ENCODE assay signal across 8 mouse cellular contexts in genomic region chr11:113972517-113972872, GRCm38 (mm10).
DNase-seq lines count a peak whose midpoint lies in the region; ATAC-seq and TF ChIP-seq lines count a peak whose summit lies in the region.
"Had no signal": no experiment of that assay in that cellular context is flagged by ENCODE, and none has a peak within 500 bp of the region (broad histone marks: within the 10 kb centered on the region; RNA-seq: fewer than 3 reads in every experiment).

No protein-coding gene starts in this region.

- H3K4me1 ChIP-seq in lung, embryonic 14.5 days (ENCODE audit: insufficient read depth): no peaks in the 10 kb centered on the region; the same call in 1 of the 2 replicates
- no peaks in the 10 kb centered on the region for H3K4me1 ChIP-seq in lung, adult 2 months (ENCODE audit: control insufficient read depth, insufficient read depth, low read length)
- H3K4me1 ChIP-seq in stomach, embryonic 16.5 days (ENCODE audit: control insufficient read depth, insufficient read depth, low read length): peaks cover 3% of the 10 kb centered on the region; the same call in 1 of the 2 replicates

- no peaks in the 10 kb centered on the region for H3K36me3 ChIP-seq in lung, embryonic 14.5 days (ENCODE audit: insufficient read depth)
- H3K36me3 ChIP-seq in stomach, embryonic 16.5 days (ENCODE audit: control insufficient read depth, insufficient read depth, low read length): no peaks in the 10 kb centered on the region

- H3K9ac ChIP-seq in lung, embryonic 14.5 days: no peak overlapping the region
- H3K9ac ChIP-seq in stomach, embryonic 16.5 days (ENCODE audit: low read length): no peak overlapping the region

- no peaks in the 10 kb centered on the region for H3K27me3 ChIP-seq in lung, embryonic 14.5 days (ENCODE audit: insufficient read depth, low read length)
- H3K27me3 ChIP-seq in stomach, embryonic 16.5 days (ENCODE audit: control insufficient read depth, insufficient read depth, low read length): no peaks in the 10 kb centered on the region

- no peak overlapping the region for H3K4me2 ChIP-seq in lung, embryonic 14.5 days
- no peak overlapping the region for H3K4me2 ChIP-seq in stomach, embryonic 16.5 days (ENCODE audit: low read depth, low read length)

- H3K4me3 ChIP-seq in lung, embryonic 14.5 days (ENCODE audit: low read depth, low read length): no peak overlapping the region
- no peak overlapping the region for H3K4me3 ChIP-seq in lung, adult 2 months (replicated peaks; ENCODE audit: extremely low read depth, low read depth, low read length)
- no peak overlapping the region for H3K4me3 ChIP-seq in stomach, embryonic 16.5 days (replicated peaks; ENCODE audit: low read length)

- no peak for TF ChIP-seq POLR2A in lung, adult 2 months (IDR thresholded peaks at IDR 0.05; ENCODE audit: borderline replicate concordance, extremely low read depth, low read depth, low read length)

- no peak for TF ChIP-seq CTCF in lung, embryonic 14.5 days (IDR thresholded peaks at IDR 0.05; ENCODE audit: low read depth)
- TF ChIP-seq CTCF in lung, adult 2 months (IDR thresholded peaks at IDR 0.05; ENCODE audit: insufficient read depth, low read length): no peak

- WGBS in lung, embryonic 14.5 days: 57% methylated on average over 3 of the region's 3 CpGs
- WGBS in lung, adult 2 months: 49% methylated on average over 3 of the region's 3 CpGs
- WGBS in stomach, embryonic 16.5 days: 66% methylated on average over 3 of the region's 3 CpGs

- H3K9me3 ChIP-seq in lung, embryonic 14.5 days (ENCODE audit: low read depth, low read length): peaks cover 17% of the 10 kb centered on the region
- peaks cover 16% of the 10 kb centered on the region for H3K9me3 ChIP-seq in stomach, embryonic 16.5 days (replicated peaks; ENCODE audit: control insufficient read depth, low read length)

- ATAC-seq in lung, embryonic 14.5 days (ENCODE audit: insufficient read depth): no peak
- peak; percentile 46; the same call in 1 of the 2 replicates for ATAC-seq in stomach, embryonic 16.5 days (ENCODE audit: insufficient read depth, low FRiP score)
- no peak for ATAC-seq in inflammation-experienced regulatory T-cells, adult 6 months

- no peak overlapping the region for H3K27ac ChIP-seq in lung, embryonic 14.5 days (ENCODE audit: low read depth)
- H3K27ac ChIP-seq in stomach, embryonic 16.5 days (ENCODE audit: low read length): no peak overlapping the region
- H3K27ac ChIP-seq: kidney, postnatal 0 days had no signal

- DNase-seq in lung, embryonic 14.5 days: peak; percentile 53
- no peak for DNase-seq in lung, adult 2 months
- peak; percentile 35 for DNase-seq in heart, adult 8-10 months (ENCODE audit: low spot score)
- DNase-seq in kidney, adult 9 months: peak; percentile 22
- DNase-seq in thymus, postnatal 10 days (ENCODE audit: low spot score in 2 of 2): no peak

Comparison
In these comparisons a context has a peak if more than half of its experiments do, and no peak if none do; other contexts are left out.
1. DNase-seq: peak in lung, embryonic 14.5 days (single experiment), heart, adult 8-10 months (single experiment) and kidney, adult 9 months (single experiment); none in lung, adult 2 months (single experiment) and thymus, postnatal 10 days (0 of 2).